Mouse (Mus musculus): ENCODE results near the gene Myrf.
A peak's percentile ranks its signal among the peaks of the same experiment; 100 is the strongest.

Gene Myrf

GRCm38 (mm10) chr19:10240654-10241305 is at the start of gene Myrf:
Gene Myrf, minus strand, starts transcription at chr19:10240748.
- peak; percentile 41 for DNase-seq

- DNase-seq, result no peak
These were observed 49.1 kb upstream of the Myrf start for GRCm38 (mm10) chr19:10289609-10290150.

GRCm38 (mm10) chr19:10288125-10289040 is 47.8 kb upstream of the Myrf start:
- DNase-seq, result no peak

- no peak for DNase-seq
These were observed 45.9 kb upstream of the Myrf start for GRCm38 (mm10) chr19:10286458-10286872.

GRCm38 (mm10) chr19:10280771-10281540 is 40.4 kb upstream of the Myrf start:
- no peak for DNase-seq

GRCm38 (mm10) chr19:10279668-10280067 is 39.1 kb upstream of the Myrf start:
- no peak for DNase-seq

GRCm38 (mm10) chr19:10278669-10279324 is 38.2 kb upstream of the Myrf start:
- no peak for DNase-seq

- no peak for DNase-seq
These were observed 37.2 kb upstream of the Myrf start for GRCm38 (mm10) chr19:10277759-10278158.

GRCm38 (mm10) chr19:10277331-10277730 is 36.8 kb upstream of the Myrf start:
- peak; percentile 35 for DNase-seq

- DNase-seq, result no peak
These were observed 36.1 kb upstream of the Myrf start for GRCm38 (mm10) chr19:10276483-10277144.

- DNase-seq, result no peak
These were observed 33.5 kb upstream of the Myrf start for GRCm38 (mm10) chr19:10274056-10274455.

GRCm38 (mm10) chr19:10272746-10273145 is 32.2 kb upstream of the Myrf start:
- no peak for DNase-seq

- no peak for DNase-seq
These were observed 31.0 kb upstream of the Myrf start for GRCm38 (mm10) chr19:10271592-10271991.

- no peak for DNase-seq
These were observed 29.8 kb upstream of the Myrf start for GRCm38 (mm10) chr19:10270356-10270755.

- no peak for DNase-seq
These were observed 28.3 kb upstream of the Myrf start for GRCm38 (mm10) chr19:10268851-10269250.

- DNase-seq, result no peak
These were observed 27.4 kb upstream of the Myrf start for GRCm38 (mm10) chr19:10267953-10268352.

GRCm38 (mm10) chr19:10267057-10267456 is 26.5 kb upstream of the Myrf start:
- DNase-seq, result peak; percentile 26

- DNase-seq, result peak; percentile 47
These were observed 25.8 kb upstream of the Myrf start for GRCm38 (mm10) chr19:10266196-10266850.

- DNase-seq, result no peak
These were observed 20.8 kb upstream of the Myrf start for GRCm38 (mm10) chr19:10261369-10261768.

GRCm38 (mm10) chr19:10258279-10259011 is 17.9 kb upstream of the Myrf start:
- peak; percentile 53 for DNase-seq

- DNase-seq, result no peak
These were observed 7.6 kb upstream of the Myrf start for GRCm38 (mm10) chr19:10248128-10248527.
